Mouse (Mus musculus) liver, postnatal 0 days (tissue): Measurements from ENCODE around the gene Wfdc21. TPM values are rescaled to one million over a fixed set of nuclear protein-coding genes. Genes with fewer than 3 reads are reported as not detected.

ENCODE experiments used
- ATAC-seq: fragments of 200-750 bp; cut with Nextera tagmentation; 2 replicates; pipeline ENCODE4 v1.8.0; 2017; ENCODE audit warnings: mild to moderate bottlenecking, moderate library complexity
- DNase-seq: peaks from one replicate; pipeline ENCODE4 v3.0.0-alpha.2; 2016
- H3K27ac ChIP-seq: fragments of 300-500 bp; sonication (generic); 2 replicates; pipeline ENCODE4 v1.5.1; 2014; ENCODE audit warnings: antibody characterized with exemption, moderate library complexity, mild to moderate bottlenecking, low read depth
- H3K27me3 ChIP-seq: fragments of 300-500 bp; sonication (generic); 2 replicates; pipeline ENCODE4 v1.6.1; 2014; ENCODE audit warnings: low read length, control low read depth, mixed read lengths; ENCODE audit not compliant: insufficient read depth
- H3K36me3 ChIP-seq: fragments of 300-500 bp; sonication (generic); replicated peaks from 2 replicates; pipeline ENCODE4 v1.6.1; 2014; ENCODE audit warnings: mild to moderate bottlenecking, control low read depth, low read length, moderate library complexity, mixed read lengths; ENCODE audit not compliant: insufficient read depth
- H3K4me1 ChIP-seq: fragments of 300-500 bp; sonication (generic); 2 replicates; pipeline ENCODE4 v1.6.1; 2014; ENCODE audit warnings: antibody characterized with exemption, mild to moderate bottlenecking, control low read depth; ENCODE audit not compliant: insufficient read depth
- H3K4me2 ChIP-seq: fragments of 300-500 bp; sonication (generic); 2 replicates; pipeline ENCODE4 v1.6.1; 2014; ENCODE audit warnings: low read depth, mild to moderate bottlenecking, low read length, moderate library complexity, mixed read lengths
- H3K4me3 ChIP-seq: fragments of 300-500 bp; sonication (generic); 2 replicates; pipeline ENCODE4 v1.5.1; 2014; ENCODE audit warnings: low read depth, low read length
- H3K9ac ChIP-seq: fragments of 300-500 bp; sonication (generic); replicated peaks from 2 replicates; pipeline ENCODE4 v1.6.1; 2014; ENCODE audit warnings: mild to moderate bottlenecking, moderate library complexity
- H3K9me3 ChIP-seq: fragments of 300-500 bp; sonication (generic); 2 replicates; pipeline ENCODE4 v1.6.1; 2016; ENCODE audit warnings: mild to moderate bottlenecking, control low read depth, low read length, mixed read lengths
- CTCF ChIP-seq: sonication (generic); IDR thresholded peaks from 2 replicates; pipeline ENCODE4 v1.5.1; 2016; ENCODE audit warnings: antibody characterized with exemption, low read depth
- EP300 ChIP-seq: IDR thresholded peaks from 2 replicates; pipeline ENCODE4 v1.6.1; 2016; ENCODE audit warnings: antibody characterized with exemption, low read depth, mild to moderate bottlenecking
- WGBS: fragments of 180-500 bp; shearing (Covaris S2); extraction: QIAGEN DNeasy Blood & Tissue Kit; methylation state at CpG from one replicate; pipeline ENCODE4 v1.1.7; 2014; ENCODE audit not compliant: insufficient replicate concordance; 5-methylcytosine and 5-hydroxymethylcytosine counted together
- polyA plus RNA-seq: library from polyadenylated mRNA; unstranded; fragments of >200 nt; fragmentation: Nextera tagmentation; extraction: Ambion mirVana; gene quantifications from 2 replicates; pipeline ENCODE4 v1.2.1, GENCODE M21; 2015

Gene Wfdc21
- polyA plus RNA-seq, 1 experiment from 2014 or later = 108 TPM

- no peaks in the 10 kb centered on the region for H3K9me3 ChIP-seq
- TF ChIP-seq EP300 = no peak
- TF ChIP-seq CTCF = no peak
- no peak for DNase-seq
- ATAC-seq = no peak
- no peaks in the 10 kb centered on the region for H3K36me3 ChIP-seq
- no peak overlapping the region for H3K9ac ChIP-seq
- peak overlapping the region; percentile 59 for H3K27ac ChIP-seq
- WGBS = 53% methylated on average over 3 of the region's 3 CpGs
- H3K4me1 ChIP-seq = peaks cover 33% of the 10 kb centered on the region
- H3K4me2 ChIP-seq = peak overlapping the region; percentile 38; the same call in 1 of the 2 replicates
- no peaks in the 10 kb centered on the region for H3K27me3 ChIP-seq
- H3K4me3 ChIP-seq = no peak overlapping the region
These were observed 3.2 kb upstream of the Wfdc21 start for GRCm38 (mm10) chr11:83743525-83743924.

GRCm38 (mm10) chr11:83746152-83746551 is 588 bp upstream of the Wfdc21 start:
- ATAC-seq (peak; percentile 13; the same call in 1 of the 2 replicates), DNase-seq (peak; percentile 33)
- H3K9me3 ChIP-seq = no peaks in the 10 kb centered on the region
- H3K4me1 ChIP-seq = peaks cover 30% of the 10 kb centered on the region
- H3K27me3 ChIP-seq = no peaks in the 10 kb centered on the region
- no peak overlapping the region for H3K9ac ChIP-seq
- no peak for TF ChIP-seq CTCF
- no peak for TF ChIP-seq EP300
- no peaks in the 10 kb centered on the region for H3K36me3 ChIP-seq
- H3K27ac ChIP-seq = peak overlapping the region; percentile 85; the same call in 1 of the 2 replicates
- H3K4me3 ChIP-seq = no peak overlapping the region
- 44% methylated on average over 4 of the region's 4 CpGs for WGBS
- peak overlapping the region; percentile 47; the same call in 1 of the 2 replicates for H3K4me2 ChIP-seq

DNA sequence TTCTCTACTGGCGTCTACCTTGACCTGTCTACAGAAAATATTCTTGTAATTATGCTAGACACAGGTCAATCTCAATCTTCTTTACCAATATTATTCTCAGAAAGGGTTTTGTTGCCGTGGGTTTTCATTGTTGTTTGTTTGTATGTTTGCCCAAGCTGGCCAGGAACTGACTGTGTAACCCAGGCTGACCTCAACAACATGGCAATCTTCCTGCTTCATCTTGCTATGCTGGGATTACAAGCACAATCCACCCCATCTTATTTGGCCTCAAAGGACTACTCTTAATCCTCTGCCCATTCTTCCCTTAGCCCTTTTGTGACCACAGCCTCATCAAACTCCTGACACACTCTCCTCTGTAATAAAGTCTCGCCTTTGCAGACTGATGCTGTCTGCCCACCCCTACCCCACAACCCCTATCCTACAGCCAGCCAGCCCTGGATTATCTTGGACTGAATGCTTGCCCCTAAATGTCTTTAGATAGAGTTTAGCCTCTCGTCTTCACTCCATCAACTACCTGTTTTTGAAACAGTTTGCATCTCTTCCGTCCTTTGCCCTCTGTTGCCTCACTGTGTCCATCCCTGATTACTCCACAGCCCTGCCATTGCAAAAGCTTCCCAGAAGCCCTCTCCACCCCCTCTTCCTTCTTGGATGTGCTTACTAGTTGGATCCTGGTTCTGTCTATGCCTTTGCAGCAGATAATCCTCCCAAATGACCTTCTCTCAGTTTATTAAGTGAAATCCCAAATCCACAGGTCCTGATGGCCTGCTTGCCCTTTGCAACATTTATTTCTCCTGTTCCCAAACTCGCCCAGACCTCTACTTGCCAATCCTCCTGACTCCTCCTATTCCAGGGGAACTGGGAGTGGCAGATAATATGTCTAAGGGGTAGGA is 881 bp downstream of the Wfdc21 start:
- Histone ChIP-seq H3K4me3 (0 out of 2 replicates have a peak overlapping the region, but pooled peaks have one; percentile 1), H3K9ac (no peak overlapping the region), H3K27me3 (no peaks in the 10 kb centered on the region), H3K27ac (peak overlapping the region; percentile 85), H3K36me3 (no peaks in the 10 kb centered on the region), H3K4me2 (peak overlapping the region; percentile 47), H3K4me1 (peaks cover 26% of the 10 kb centered on the region), H3K9me3 (no peaks in the 10 kb centered on the region)
- no peak for TF ChIP-seq CTCF
- peak; percentile 72 for TF ChIP-seq EP300
- 52% methylated on average over 6 of the region's 6 CpGs for WGBS
- DNase-seq = peak; percentile 70
- ATAC-seq = peak; percentile 89

GRCm38 (mm10) chr11:83753581-83754181 is 6.9 kb downstream of the Wfdc21 start, which contains the start of gene Heatr6:
TSS of gene Heatr6 (plus strand) at chr11:83753696.
- 0 out of 2 replicates have a peak, but pooled peaks have one; percentile 5 for TF ChIP-seq CTCF
- TF ChIP-seq EP300 = no peak
- H3K9ac ChIP-seq = peak within 1 kb of the TSS; percentile 80
- peaks cover 27% of the 10 kb centered on the region for H3K36me3 ChIP-seq
- H3K4me1 ChIP-seq = peaks cover 12% of the 10 kb centered on the region
- peak within 1 kb of the TSS; percentile 78 for H3K4me3 ChIP-seq
- no peaks in the 10 kb centered on the region for H3K27me3 ChIP-seq
- peak within 1 kb of the TSS; percentile 77 for H3K27ac ChIP-seq
- H3K9me3 ChIP-seq = no peaks in the 10 kb centered on the region
- ATAC-seq = peak; percentile 99
- under 1% methylated on average over 47 of the region's 47 CpGs for WGBS
- peak within 1 kb of the TSS; percentile 82 for H3K4me2 ChIP-seq
- DNase-seq = peak; percentile 90

DNA sequence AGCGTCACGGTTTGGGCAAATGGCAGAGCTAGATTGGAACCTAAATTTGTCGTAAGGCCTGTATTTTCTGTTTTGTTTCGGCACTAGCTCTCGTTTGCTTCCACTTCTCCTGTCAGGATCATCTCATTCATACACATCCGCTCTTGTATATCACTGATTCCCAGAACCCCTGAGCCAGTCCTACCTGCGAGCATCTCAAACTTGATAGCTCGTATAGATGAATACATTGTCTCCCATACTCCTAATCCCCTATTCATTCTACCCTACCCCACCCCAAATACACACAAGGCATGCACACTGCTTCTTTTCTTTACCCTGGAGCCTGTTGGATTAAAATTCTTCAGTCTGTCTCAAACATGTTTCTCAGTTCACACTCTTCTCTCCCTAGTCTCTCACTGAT is 7.5 kb downstream of the Wfdc21 start:
- Histone ChIP-seq H3K27ac (peak overlapping the region; percentile 77), H3K9ac (peak overlapping the region; percentile 80), H3K4me3 (peak overlapping the region; percentile 78), H3K4me1 (peaks cover 12% of the 10 kb centered on the region), H3K27me3 (no peaks in the 10 kb centered on the region), H3K36me3 (peaks cover 32% of the 10 kb centered on the region), H3K4me2 (peak overlapping the region; percentile 82), H3K9me3 (no peaks in the 10 kb centered on the region)
- WGBS = 10% methylated on average over 8 of the region's 8 CpGs
- ATAC-seq = no peak
- no peak for TF ChIP-seq EP300
- no peak for TF ChIP-seq CTCF
- DNase-seq = no peak

GRCm38 (mm10) chr11:83767306-83767705 is 20.6 kb downstream of the Wfdc21 start:
- peaks cover 75% of the 10 kb centered on the region for H3K36me3 ChIP-seq
- no peak overlapping the region for H3K9ac ChIP-seq
- 76% methylated on average over 9 of the region's 9 CpGs for WGBS
- no peaks in the 10 kb centered on the region for H3K9me3 ChIP-seq
- no peaks in the 10 kb centered on the region for H3K4me1 ChIP-seq
- TF ChIP-seq EP300 = no peak
- TF ChIP-seq CTCF = no peak
- no peak for ATAC-seq
- no peak overlapping the region for H3K27ac ChIP-seq
- no peak for DNase-seq
- no peak overlapping the region for H3K4me3 ChIP-seq
- no peaks in the 10 kb centered on the region for H3K27me3 ChIP-seq
- H3K4me2 ChIP-seq = no peak overlapping the region
